Mouse (Mus musculus) lung, postnatal 0 days (tissue): ENCODE results near the gene Rgl3. TPM values are rescaled to one million over a fixed set of nuclear protein-coding genes. Genes with fewer than 3 reads are reported as not detected.
A peak's percentile ranks its signal among the peaks of the same experiment; 100 is the strongest.

Experiments
- ATAC-seq: fragments of 200-750 bp; cut with Nextera tagmentation; 2 replicates; pipeline ENCODE4 v1.8.0; 2017; ENCODE audit warnings: moderate library complexity
- DNase-seq: peaks from one replicate; pipeline ENCODE4 v3.0.0-alpha.2; 2016; ENCODE audit warnings: low spot score
- H3K27ac ChIP-seq: fragments of 300-500 bp; sonication (generic); 2 replicates; pipeline ENCODE4 v1.5.1; 2014; ENCODE audit warnings: antibody characterized with exemption, mild to moderate bottlenecking, low read length, mixed read lengths
- H3K27me3 ChIP-seq: fragments of 300-500 bp; sonication (generic); replicated peaks from 2 replicates; pipeline ENCODE4 v1.6.1; 2014; ENCODE audit warnings: low read length, mixed read lengths; ENCODE audit not compliant: insufficient read depth
- H3K36me3 ChIP-seq: fragments of 300-500 bp; sonication (generic); 2 replicates; pipeline ENCODE4 v1.6.1; 2014; ENCODE audit warnings: low read length, mixed read lengths; ENCODE audit not compliant: insufficient read depth
- H3K4me1 ChIP-seq: fragments of 300-500 bp; sonication (generic); 2 replicates; pipeline ENCODE4 v1.6.1; 2014; ENCODE audit warnings: antibody characterized with exemption, low read depth, low read length, mixed read lengths; ENCODE audit not compliant: insufficient read depth
- H3K4me2 ChIP-seq: fragments of 300-500 bp; sonication (generic); replicated peaks from 2 replicates; pipeline ENCODE4 v1.6.1; 2014; ENCODE audit warnings: low read depth, mild to moderate bottlenecking, low read length, moderate library complexity, mixed read lengths
- H3K4me3 ChIP-seq: fragments of 300-500 bp; sonication (generic); 2 replicates; pipeline ENCODE4 v1.5.1; 2014; ENCODE audit warnings: low read depth, low read length
- H3K9ac ChIP-seq: fragments of 300-500 bp; sonication (generic); replicated peaks from 2 replicates; pipeline ENCODE4 v1.6.1; 2014; ENCODE audit warnings: low read depth, mild to moderate bottlenecking
- H3K9me3 ChIP-seq: fragments of 300-500 bp; sonication (generic); 2 replicates; pipeline ENCODE4 v1.6.1; 2016; ENCODE audit warnings: low read length, mixed read lengths
- CTCF ChIP-seq: IDR thresholded peaks from 2 replicates; pipeline ENCODE4 v1.5.1; 2016; ENCODE audit warnings: antibody characterized with exemption, mild to moderate bottlenecking
- EP300 ChIP-seq: IDR thresholded peaks from 2 replicates; pipeline ENCODE4 v1.6.1; 2016; ENCODE audit warnings: antibody characterized with exemption, mild to moderate bottlenecking, control low read depth
- WGBS: fragments of 180-500 bp; shearing (Covaris S2); extraction: QIAGEN DNeasy Blood & Tissue Kit; methylation state at CpG from one replicate; pipeline ENCODE4 v1.1.7; 2014; 5-methylcytosine and 5-hydroxymethylcytosine counted together
- polyA plus RNA-seq: library from polyadenylated mRNA; unstranded; fragments of >200 nt; fragmentation: Nextera tagmentation; extraction: Ambion mirVana; gene quantifications from 2 replicates; pipeline ENCODE4 v1.2.1, GENCODE M21; 2015

The Rgl3 gene
- polyA plus RNA-seq, 1 experiment from 2014 or later = 6.0 TPM

GRCm38 (mm10) chr9:21936692-21937570, 52.3 kb downstream of the Rgl3 start, which contains the start of gene Plppr2:
TSS of gene Plppr2 (plus strand) at chr9:21937033.
- no peak within 1 kb of the TSS for H3K27ac ChIP-seq
- peak; percentile 13; the same call in 1 of the 2 replicates for TF ChIP-seq CTCF
- no peak for TF ChIP-seq EP300
- H3K4me2 ChIP-seq = peak within 1 kb of the TSS; percentile 71
- no peaks in the 10 kb centered on the region; the same call in 1 of the 2 replicates for H3K4me1 ChIP-seq
- H3K4me3 ChIP-seq = peak within 1 kb of the TSS; percentile 43
- ATAC-seq (peak; percentile 99), DNase-seq (peak; percentile 99)
- no peaks in the 10 kb centered on the region for H3K27me3 ChIP-seq
- no peaks in the 10 kb centered on the region for H3K9me3 ChIP-seq
- 0 out of 2 replicates have a peak within 1 kb of the TSS, but pooled peaks have one; percentile 23 for H3K9ac ChIP-seq
- 1% methylated on average over 39 of the region's 43 CpGs for WGBS
- no peaks in the 10 kb centered on the region for H3K36me3 ChIP-seq

- H3K9me3 ChIP-seq = no peaks in the 10 kb centered on the region
- no peak overlapping the region for H3K4me2 ChIP-seq
- no peaks in the 10 kb centered on the region for H3K36me3 ChIP-seq
- TF ChIP-seq EP300 = no peak
- TF ChIP-seq CTCF = no peak
- no peak for DNase-seq
- H3K4me1 ChIP-seq = no peaks in the 10 kb centered on the region; the same call in 1 of the 2 replicates
- no peak overlapping the region for H3K4me3 ChIP-seq
- no peak for ATAC-seq
- H3K9ac ChIP-seq = no peak overlapping the region
- 69% methylated on average over 7 of the region's 7 CpGs for WGBS
- no peak overlapping the region for H3K27ac ChIP-seq
- no peaks in the 10 kb centered on the region for H3K27me3 ChIP-seq
These were observed 53.6 kb downstream of the Rgl3 start for GRCm38 (mm10) chr9:21935466-21936131.

- TF ChIP-seq CTCF = no peak
- TF ChIP-seq EP300 = no peak
- Histone ChIP-seq H3K4me3 (no peak overlapping the region), H3K9me3 (no peaks in the 10 kb centered on the region), H3K27ac (no peak overlapping the region), H3K9ac (no peak overlapping the region), H3K27me3 (no peaks in the 10 kb centered on the region), H3K4me1 (no peaks in the 10 kb centered on the region; the same call in 1 of the 2 replicates), H3K36me3 (no peaks in the 10 kb centered on the region), H3K4me2 (no peak overlapping the region)
- DNase-seq (no peak), ATAC-seq (no peak)
- whole genome bisulfite sequencing = 87% methylated on average over 12 of the region's 12 CpGs
These were observed 55.2 kb downstream of the Rgl3 start for GRCm38 (mm10) chr9:21934021-21934420.

GRCm38 (mm10) chr9:21932445-21933137, 56.7 kb downstream of the Rgl3 start:
- ATAC-seq = no peak
- WGBS = 54% methylated on average over 12 of the region's 12 CpGs

GRCm38 (mm10) chr9:21932006-21932405, 57.2 kb downstream of the Rgl3 start:
- H3K4me2 ChIP-seq = no peak overlapping the region
- 56% methylated on average over 2 of the region's 2 CpGs for WGBS
- TF ChIP-seq EP300 (no peak), CTCF (no peak)
- no peaks in the 10 kb centered on the region for H3K9me3 ChIP-seq
- no peak overlapping the region for H3K9ac ChIP-seq
- ATAC-seq (no peak), DNase-seq (no peak)
- no peaks in the 10 kb centered on the region for H3K27me3 ChIP-seq
- no peak overlapping the region for H3K27ac ChIP-seq
- H3K4me1 ChIP-seq = no peaks in the 10 kb centered on the region; the same call in 1 of the 2 replicates
- H3K4me3 ChIP-seq = no peak overlapping the region
- no peaks in the 10 kb centered on the region for H3K36me3 ChIP-seq

More at GRCm38 (mm10) chr9:21932445-21933137, 56.7 kb downstream of the Rgl3 start:
- no peak for DNase-seq
- H3K4me3 ChIP-seq = no peak overlapping the region
- H3K27ac ChIP-seq = no peak overlapping the region
- H3K27me3 ChIP-seq = no peaks in the 10 kb centered on the region
- H3K4me2 ChIP-seq = no peak overlapping the region
- no peak overlapping the region for H3K9ac ChIP-seq
- no peaks in the 10 kb centered on the region for H3K9me3 ChIP-seq
- no peak for TF ChIP-seq CTCF
- no peak for TF ChIP-seq EP300
- H3K36me3 ChIP-seq = no peaks in the 10 kb centered on the region
- H3K4me1 ChIP-seq = no peaks in the 10 kb centered on the region; the same call in 1 of the 2 replicates

GRCm38 (mm10) chr9:21929208-21929607, 60.0 kb downstream of the Rgl3 start:
- Histone ChIP-seq H3K27ac (no peak overlapping the region), H3K4me3 (no peak overlapping the region), H3K4me2 (no peak overlapping the region), H3K9me3 (no peaks in the 10 kb centered on the region), H3K9ac (no peak overlapping the region), H3K36me3 (no peaks in the 10 kb centered on the region), H3K27me3 (no peaks in the 10 kb centered on the region), H3K4me1 (peaks cover 13% of the 10 kb centered on the region)
- WGBS = 77% methylated on average over 3 of the region's 3 CpGs
- ATAC-seq (no peak), DNase-seq (no peak)
- TF ChIP-seq EP300 = no peak
- no peak for TF ChIP-seq CTCF
